Mouse (Mus musculus) spleen, postnatal 14 days (tissue): ENCODE measurements at regions not wholly inside any gene's neighbourhood (a gene's known extent, or its start where the extent isn't known, plus 50 kb on each side); places are given as distances from the start of the nearest gene placed in this dataset.

ENCODE experiments used
- DNase-seq, 2 experiments: peaks; one replicate each; pipeline ENCODE4 v3.0.0; 2021 to 2022; ENCODE audit warnings: low spot score in 2 of 2

- no peak for DNase-seq
These were observed 50.6 kb upstream of the Larp1 start for GRCm38 (mm10) chr11:57958233-57958632.

GRCm38 (mm10) chr11:57956909-57957308, 52.0 kb upstream of the Larp1 start:
- DNase-seq = no peak

GRCm38 (mm10) chr11:57956076-57956475, 52.8 kb upstream of the Larp1 start:
- DNase-seq = no peak

GRCm38 (mm10) chr11:57955476-57955875, 53.4 kb upstream of the Larp1 start:
- DNase-seq = no peak

GRCm38 (mm10) chr11:57954510-57955184, 54.2 kb upstream of the Larp1 start:
- DNase-seq = peak in 1 of 2 experiments; percentile 32

GRCm38 (mm10) chr11:57953694-57954093, 55.2 kb upstream of the Larp1 start:
- DNase-seq = no peak

GRCm38 (mm10) chr11:57952619-57953018, 56.2 kb upstream of the Larp1 start:
- DNase-seq = no peak

- DNase-seq = no peak
These were observed 57.1 kb upstream of the Larp1 start for GRCm38 (mm10) chr11:57951541-57952326.

- peak in 1 of 2 experiments; percentile 33 for DNase-seq
These were observed 57.9 kb upstream of the Larp1 start for GRCm38 (mm10) chr11:57950989-57951388.

GRCm38 (mm10) chr11:57949067-57949466, 59.8 kb upstream of the Larp1 start:
- DNase-seq = no peak

GRCm38 (mm10) chr11:57947347-57947746, 61.5 kb upstream of the Larp1 start:
- DNase-seq = no peak

- peak; percentile 71 to 86 for DNase-seq
These were observed 74.4 kb upstream of the Larp1 start for GRCm38 (mm10) chr11:57934391-57934850.

- DNase-seq = no peak
These were observed 75.8 kb upstream of the Larp1 start for GRCm38 (mm10) chr11:57933065-57933464.

GRCm38 (mm10) chr11:57929506-57929905, 79.4 kb upstream of the Larp1 start:
- no peak for DNase-seq

- DNase-seq = no peak
These were observed 87.6 kb upstream of the Hand1 start for GRCm38 (mm10) chr11:57920263-57920662.

GRCm38 (mm10) chr11:57918447-57919059, 85.9 kb upstream of the Hand1 start:
- DNase-seq = no peak

- no peak for DNase-seq
These were observed 85.4 kb upstream of the Hand1 start for GRCm38 (mm10) chr11:57917974-57918373.

GRCm38 (mm10) chr11:57916016-57916415, 83.4 kb upstream of the Hand1 start:
- no peak for DNase-seq

- DNase-seq = no peak
These were observed 81.4 kb upstream of the Hand1 start for GRCm38 (mm10) chr11:57913801-57914560.

GRCm38 (mm10) chr11:57913020-57913699, 80.5 kb upstream of the Hand1 start:
- DNase-seq = no peak

- no peak for DNase-seq
These were observed 79.2 kb upstream of the Hand1 start for GRCm38 (mm10) chr11:57911698-57912283.
